Comparison of ENCODE assay signal across 18 mouse cellular contexts in genomic region chr10:111160540-111160939, GRCm38 (mm10).
"Had no signal": no experiment of that assay in that cellular context is flagged by ENCODE, and none has a peak within 500 bp of the region (broad histone marks: within the 10 kb centered on the region; RNA-seq: fewer than 3 reads in every experiment).

No protein-coding gene starts in this region.

- H3K4me2 ChIP-seq: intestine, embryonic 15.5 days; liver, embryonic 13.5 days; lung, embryonic 14.5 days; midbrain, embryonic 12.5 days; midbrain, embryonic 15.5 days; neural tube, embryonic 12.5 days; neural tube, embryonic 15.5 days had no signal

- H3K36me3 ChIP-seq: intestine, embryonic 15.5 days; liver, embryonic 13.5 days; midbrain, embryonic 12.5 days; midbrain, embryonic 15.5 days; neural tube, embryonic 12.5 days; neural tube, embryonic 15.5 days had no signal

- H3K4me3 ChIP-seq: intestine, embryonic 15.5 days; left cerebral cortex, adult 2 months; liver, embryonic 13.5 days; megakaryocyte, embryonic 14.5 days; midbrain, embryonic 12.5 days; midbrain, embryonic 15.5 days; neural tube, embryonic 12.5 days; neural tube, embryonic 15.5 days had no signal

- H3K9me3 ChIP-seq: intestine, embryonic 15.5 days; liver, embryonic 13.5 days; midbrain, embryonic 12.5 days; midbrain, embryonic 15.5 days; neural tube, embryonic 12.5 days; neural tube, embryonic 15.5 days had no signal

- H3K9ac ChIP-seq: intestine, embryonic 15.5 days; liver, embryonic 13.5 days; lung, embryonic 14.5 days; midbrain, embryonic 12.5 days; midbrain, embryonic 15.5 days; neural tube, embryonic 12.5 days; neural tube, embryonic 15.5 days had no signal

- ATAC-seq: intestine, embryonic 15.5 days; lung, postnatal 0 days; midbrain, embryonic 15.5 days had no signal

- H3K27me3 ChIP-seq: intestine, embryonic 15.5 days; liver, embryonic 13.5 days; megakaryocyte, embryonic 14.5 days; midbrain, embryonic 12.5 days; midbrain, embryonic 15.5 days; neural tube, embryonic 12.5 days; neural tube, embryonic 15.5 days had no signal

- DNase-seq: kidney, adult 18-20 months; layer of hippocampus, postnatal 36 days; liver, embryonic 13.5 days; lung, embryonic 14.5 days; right cerebral cortex, adult 18-20 months; right cerebral cortex, postnatal 14 days; right cerebral cortex, postnatal 4 days; thymus, adult 18-20 months; thymus, postnatal 36 days had no signal

- H3K4me1 ChIP-seq: intestine, embryonic 15.5 days; neural tube, embryonic 12.5 days had no signal

- H3K27ac ChIP-seq: intestine, embryonic 15.5 days; kidney, postnatal 0 days; left cerebral cortex, adult 2 months; liver, embryonic 13.5 days; midbrain, embryonic 12.5 days; midbrain, embryonic 15.5 days; neural tube, embryonic 12.5 days; neural tube, embryonic 15.5 days had no signal
